Mouse (Mus musculus) stomach, postnatal 0 days (tissue): Measurements from ENCODE around the gene Auts2. TPM values are rescaled to one million over a fixed set of nuclear protein-coding genes. Genes with fewer than 3 reads are reported as not detected.

ENCODE experiments used
- ATAC-seq: fragments of 200-750 bp; cut with Nextera tagmentation; 2 replicates; pipeline ENCODE4 v1.8.0; 2017; ENCODE audit not compliant: low FRiP score, low TSS enrichment
- DNase-seq: peaks from one replicate; pipeline ENCODE4 v3.0.0-alpha.2; 2016; ENCODE audit warnings: low spot score
- H3K27ac ChIP-seq: fragments of 300-500 bp; sonication (generic); replicated peaks from 2 replicates; pipeline ENCODE4 v1.5.1; 2014; ENCODE audit warnings: mild to moderate bottlenecking, control low read depth
- H3K27me3 ChIP-seq: fragments of 300-500 bp; sonication (generic); 2 replicates; pipeline ENCODE4 v1.6.1; 2014; ENCODE audit warnings: low read length; ENCODE audit not compliant: control insufficient read depth, insufficient read depth
- H3K36me3 ChIP-seq: fragments of 300-500 bp; sonication (generic); 2 replicates; pipeline ENCODE4 v1.6.1; 2014; ENCODE audit warnings: low read length, mixed read lengths; ENCODE audit not compliant: control insufficient read depth, insufficient read depth
- H3K4me1 ChIP-seq: fragments of 300-500 bp; sonication (generic); replicated peaks from 2 replicates; pipeline ENCODE4 v1.6.1; 2014; ENCODE audit warnings: antibody characterized with exemption; ENCODE audit not compliant: control insufficient read depth, insufficient read depth
- H3K4me2 ChIP-seq: fragments of 300-500 bp; sonication (generic); replicated peaks from 2 replicates; pipeline ENCODE4 v1.6.1; 2014; ENCODE audit warnings: low read depth, mild to moderate bottlenecking, control low read depth, moderate library complexity
- H3K4me3 ChIP-seq: fragments of 300-500 bp; sonication (generic); 2 replicates; pipeline ENCODE4 v1.5.1; 2014; ENCODE audit warnings: low read depth, low read length, control low read depth
- H3K9ac ChIP-seq: fragments of 300-500 bp; sonication (generic); 2 replicates; pipeline ENCODE4 v1.6.1; 2014; ENCODE audit warnings: mild to moderate bottlenecking, low read length, control low read depth, mixed read lengths
- H3K9me3 ChIP-seq: fragments of 300-500 bp; sonication (generic); 2 replicates; pipeline ENCODE4 v1.6.1; 2016; ENCODE audit warnings: low read length; ENCODE audit not compliant: control insufficient read depth
- CTCF ChIP-seq: IDR thresholded peaks from 2 replicates; pipeline ENCODE4 v1.5.1; 2016; ENCODE audit warnings: antibody characterized with exemption, low read depth, mild to moderate bottlenecking, moderate library complexity
- EP300 ChIP-seq: optimal IDR thresholded peaks from 2 replicates; pipeline ENCODE3; 2016; ENCODE audit warnings: antibody characterized with exemption
- WGBS: fragments of 180-500 bp; shearing (Covaris S2); extraction: QIAGEN DNeasy Blood & Tissue Kit; methylation state at CpG from one replicate; pipeline ENCODE4 v1.1.7; 2014; 5-methylcytosine and 5-hydroxymethylcytosine counted together
- polyA plus RNA-seq: library from polyadenylated mRNA; unstranded; fragments of >200 nt; fragmentation: Nextera tagmentation; extraction: Ambion mirVana; gene quantifications from 2 replicates; pipeline ENCODE4 v1.2.1, GENCODE M21; 2015

Gene Auts2
- polyA plus RNA-seq, 1 experiment from 2014 or later: 7.3 TPM

DNA sequence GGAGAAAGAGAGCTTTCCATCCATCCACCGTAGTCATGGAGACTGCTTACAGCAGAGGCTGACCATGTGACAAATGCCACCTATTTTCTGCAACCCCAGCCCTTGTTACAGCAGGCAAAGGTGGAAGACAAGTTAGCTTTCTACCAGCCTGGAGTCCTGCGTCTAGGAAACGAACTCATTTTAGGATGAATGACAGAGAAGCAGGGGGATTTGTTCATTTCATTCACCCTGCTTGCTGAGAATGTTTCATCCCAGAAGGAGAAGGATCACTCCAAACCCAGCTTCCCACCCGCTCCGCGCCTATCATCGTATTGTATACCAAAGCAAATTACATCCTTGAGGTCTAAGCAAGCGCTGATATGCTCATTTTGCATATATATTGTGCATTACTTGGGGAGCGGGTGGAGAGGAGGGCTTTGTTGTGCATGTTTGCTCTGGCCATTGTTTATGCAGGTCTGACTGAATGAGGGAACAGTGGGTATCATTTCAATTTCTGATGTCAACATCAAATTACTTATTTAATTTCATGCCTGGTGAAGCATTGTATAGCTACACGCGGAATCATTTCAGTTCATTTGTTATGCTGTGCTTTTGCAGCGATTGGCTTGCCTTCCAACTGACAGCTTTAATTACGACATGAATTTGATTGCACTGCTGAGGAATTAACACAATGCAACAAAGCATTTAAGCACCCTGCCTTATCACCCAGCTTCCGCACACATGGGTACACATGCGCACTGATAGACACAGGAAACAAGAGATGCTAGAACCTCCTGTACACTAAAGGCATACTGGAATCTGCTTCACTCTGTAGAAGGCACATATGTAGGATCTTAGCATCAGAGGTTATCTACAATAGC lies 509.4 kb downstream of the Auts2 start:
- WGBS: 89% methylated on average over 15 of the region's 15 CpGs
- Histone ChIP-seq H3K4me3 (no peak overlapping the region), H3K27me3 (no peaks in the 10 kb centered on the region), H3K27ac (no peak overlapping the region), H3K4me2 (no peak overlapping the region), H3K36me3 (no peaks in the 10 kb centered on the region), H3K4me1 (no peaks in the 10 kb centered on the region), H3K9me3 (no peaks in the 10 kb centered on the region), H3K9ac (no peak overlapping the region)
- TF ChIP-seq EP300 (no peak), CTCF (no peak)
- DNase-seq (no peak), ATAC-seq (no peak)

- ATAC-seq: no peak
- 56% methylated on average over 15 of the region's 15 CpGs for WGBS
Observed at GRCm38 (mm10) chr5:132030941-132031531, 512.1 kb downstream of the Auts2 start.

GRCm38 (mm10) chr5:132029638-132030037 lies 513.5 kb downstream of the Auts2 start:
- no peaks in the 10 kb centered on the region for H3K27me3 ChIP-seq
- no peaks in the 10 kb centered on the region for H3K9me3 ChIP-seq
- H3K27ac ChIP-seq: no peak overlapping the region
- no peak for TF ChIP-seq CTCF
- no peak for TF ChIP-seq EP300
- no peak overlapping the region for H3K4me2 ChIP-seq
- WGBS: 93% methylated on average over 11 of the region's 11 CpGs
- DNase-seq (no peak), ATAC-seq (no peak)
- no peaks in the 10 kb centered on the region for H3K36me3 ChIP-seq
- H3K4me1 ChIP-seq: no peaks in the 10 kb centered on the region
- no peak overlapping the region for H3K4me3 ChIP-seq
- H3K9ac ChIP-seq: no peak overlapping the region

More at GRCm38 (mm10) chr5:132030941-132031531, 512.1 kb downstream of the Auts2 start:
- no peak for DNase-seq
- no peak overlapping the region for H3K4me2 ChIP-seq
- no peaks in the 10 kb centered on the region for H3K9me3 ChIP-seq
- TF ChIP-seq EP300 (no peak), CTCF (no peak)
- H3K9ac ChIP-seq: no peak overlapping the region
- H3K27me3 ChIP-seq: no peaks in the 10 kb centered on the region
- H3K27ac ChIP-seq: no peak overlapping the region
- no peaks in the 10 kb centered on the region for H3K36me3 ChIP-seq
- no peak overlapping the region for H3K4me3 ChIP-seq
- no peaks in the 10 kb centered on the region for H3K4me1 ChIP-seq

- no peak overlapping the region for H3K27ac ChIP-seq
- no peak overlapping the region for H3K9ac ChIP-seq
- WGBS: 63% methylated on average over 12 of the region's 12 CpGs
- H3K4me2 ChIP-seq: no peak overlapping the region
- H3K9me3 ChIP-seq: no peaks in the 10 kb centered on the region
- H3K27me3 ChIP-seq: no peaks in the 10 kb centered on the region
- no peak for DNase-seq
- TF ChIP-seq CTCF (no peak), EP300 (no peak)
- no peaks in the 10 kb centered on the region for H3K36me3 ChIP-seq
- H3K4me1 ChIP-seq: no peaks in the 10 kb centered on the region
- no peak for ATAC-seq
- H3K4me3 ChIP-seq: no peak overlapping the region
Observed at GRCm38 (mm10) chr5:132029038-132029437, 514.1 kb downstream of the Auts2 start.

DNA sequence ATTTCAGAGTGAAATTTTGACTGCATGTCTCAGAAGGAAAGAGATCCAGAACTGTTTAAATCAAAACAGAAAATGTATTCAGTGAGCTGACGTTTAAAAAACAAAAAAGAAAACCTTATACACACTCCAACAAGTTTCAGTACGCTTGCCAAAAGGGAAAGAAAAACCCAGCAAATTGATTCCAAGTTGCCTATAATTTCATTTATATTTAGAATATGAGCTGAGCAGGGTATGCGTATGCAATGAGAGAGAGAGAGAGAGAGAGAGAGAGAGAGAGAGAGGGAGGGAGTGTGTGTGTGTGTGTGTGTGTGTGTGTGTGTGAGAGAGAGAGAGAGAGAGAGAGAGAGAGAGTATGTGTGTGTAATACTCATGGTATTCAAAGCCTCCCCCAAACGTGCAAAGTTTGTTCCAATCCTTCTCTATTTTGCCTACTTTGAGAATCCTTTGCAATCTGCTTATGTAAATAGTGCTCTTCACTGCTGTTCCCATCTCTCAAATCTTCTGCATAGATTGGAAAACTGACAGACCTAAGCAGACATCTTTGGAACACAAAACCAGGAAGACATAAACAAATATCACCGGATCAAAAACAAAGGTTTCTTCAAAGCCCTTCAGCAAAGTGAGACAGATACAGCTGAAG lies 515.2 kb downstream of the Auts2 start:
- ATAC-seq (no peak), DNase-seq (no peak)
- TF ChIP-seq CTCF (no peak), EP300 (no peak)
- H3K9ac ChIP-seq: no peak overlapping the region
- no peaks in the 10 kb centered on the region for H3K27me3 ChIP-seq
- H3K36me3 ChIP-seq: no peaks in the 10 kb centered on the region
- no peak overlapping the region for H3K4me3 ChIP-seq
- H3K4me2 ChIP-seq: no peak overlapping the region
- no peaks in the 10 kb centered on the region for H3K4me1 ChIP-seq
- H3K27ac ChIP-seq: no peak overlapping the region
- 37% methylated on average over 5 of the region's 5 CpGs for WGBS
- no peaks in the 10 kb centered on the region for H3K9me3 ChIP-seq

- no peak overlapping the region for H3K27ac ChIP-seq
- TF ChIP-seq EP300 (no peak), CTCF (no peak)
- no peaks in the 10 kb centered on the region for H3K4me1 ChIP-seq
- no peak overlapping the region for H3K9ac ChIP-seq
- no peak overlapping the region for H3K4me3 ChIP-seq
- H3K27me3 ChIP-seq: no peaks in the 10 kb centered on the region
- DNase-seq (no peak), ATAC-seq (no peak)
- no peaks in the 10 kb centered on the region for H3K36me3 ChIP-seq
- no peak overlapping the region for H3K4me2 ChIP-seq
- no peaks in the 10 kb centered on the region for H3K9me3 ChIP-seq
- WGBS: 89% methylated on average over 7 of the region's 7 CpGs
Observed at GRCm38 (mm10) chr5:132013296-132013695, 529.8 kb downstream of the Auts2 start.
